Mouse (Mus musculus) liver, embryonic 12.5 days (tissue): ENCODE measurements at regions not wholly inside any gene's neighbourhood (a gene's known extent, or its start where the extent isn't known, plus 50 kb on each side); places are given as distances from the start of the nearest gene placed in this dataset.

ENCODE experiments used
- ATAC-seq: fragments of 200-750 bp; cut with Nextera tagmentation; 2 replicates; pipeline ENCODE4 v1.8.0; 2017; ENCODE audit warnings: moderate number of reproducible peaks, mild to moderate bottlenecking, moderate library complexity
- H3K27ac ChIP-seq: fragments of 300-500 bp; sonication (generic); 2 replicates; pipeline ENCODE4 v1.5.1; 2016; ENCODE audit warnings: mild to moderate bottlenecking
- H3K27me3 ChIP-seq: fragments of 300-500 bp; sonication (generic); replicated peaks from 2 replicates; pipeline ENCODE4 v1.6.1; 2016; ENCODE audit warnings: mild to moderate bottlenecking, moderate library complexity
- H3K36me3 ChIP-seq: fragments of 300-500 bp; sonication (generic); 2 replicates; pipeline ENCODE4 v1.6.1; 2016; ENCODE audit warnings: mild to moderate bottlenecking, moderate library complexity
- H3K4me1 ChIP-seq: fragments of 300-500 bp; sonication (generic); 2 replicates; pipeline ENCODE4 v1.6.1; 2016
- H3K4me2 ChIP-seq: fragments of 300-500 bp; sonication (generic); 2 replicates; pipeline ENCODE4 v1.6.1; 2016; ENCODE audit warnings: mild to moderate bottlenecking, moderate library complexity
- H3K4me3 ChIP-seq: fragments of 300-500 bp; sonication (generic); 2 replicates; pipeline ENCODE4 v1.5.1; 2016; ENCODE audit warnings: mild to moderate bottlenecking, moderate library complexity
- H3K9ac ChIP-seq: fragments of 300-500 bp; sonication (generic); 2 replicates; pipeline ENCODE4 v1.6.1; 2016; ENCODE audit warnings: mild to moderate bottlenecking, moderate library complexity
- H3K9me3 ChIP-seq: fragments of 300-500 bp; sonication (generic); replicated peaks from 2 replicates; pipeline ENCODE4 v1.6.1; 2016; ENCODE audit warnings: mild to moderate bottlenecking, moderate library complexity
- WGBS: fragments of 180-500 bp; shearing (Covaris S2); methylation state at CpG from one replicate; pipeline ENCODE4 v1.1.7; 2016; ENCODE audit not compliant: insufficient replicate concordance; 5-methylcytosine and 5-hydroxymethylcytosine counted together

DNA sequence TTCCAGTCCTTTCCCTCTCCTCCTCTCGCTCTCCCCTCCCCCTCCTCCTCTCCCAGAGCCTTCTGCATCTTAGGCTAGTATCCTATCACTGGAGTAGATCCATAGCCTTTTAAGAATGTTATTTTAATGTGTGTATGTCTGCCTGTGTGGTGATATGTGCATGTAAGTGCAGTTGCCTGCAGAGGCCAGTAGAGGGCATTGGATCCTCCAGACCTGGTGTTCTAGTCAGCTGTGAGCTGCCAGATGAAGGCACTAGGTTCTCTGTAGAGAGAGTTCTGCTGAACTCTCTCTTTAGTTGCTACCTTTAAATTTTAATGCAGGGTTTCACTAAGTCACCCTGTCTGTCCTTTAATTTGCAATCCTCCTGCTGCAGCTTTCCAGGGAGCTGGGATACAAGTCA lies 83.9 kb upstream of the Id2 start:
- Histone ChIP-seq H3K9ac (no peak overlapping the region), H3K4me3 (no peak overlapping the region), H3K4me2 (no peak overlapping the region), H3K36me3 (no peaks in the 10 kb centered on the region), H3K9me3 (no peaks in the 10 kb centered on the region; the same call in 1 of the 2 replicates), H3K27ac (no peak overlapping the region), H3K27me3 (no peaks in the 10 kb centered on the region), H3K4me1 (no peaks in the 10 kb centered on the region)
- ATAC-seq, result no peak
- 91% methylated on average over 1 of the region's 1 CpGs for WGBS

DNA sequence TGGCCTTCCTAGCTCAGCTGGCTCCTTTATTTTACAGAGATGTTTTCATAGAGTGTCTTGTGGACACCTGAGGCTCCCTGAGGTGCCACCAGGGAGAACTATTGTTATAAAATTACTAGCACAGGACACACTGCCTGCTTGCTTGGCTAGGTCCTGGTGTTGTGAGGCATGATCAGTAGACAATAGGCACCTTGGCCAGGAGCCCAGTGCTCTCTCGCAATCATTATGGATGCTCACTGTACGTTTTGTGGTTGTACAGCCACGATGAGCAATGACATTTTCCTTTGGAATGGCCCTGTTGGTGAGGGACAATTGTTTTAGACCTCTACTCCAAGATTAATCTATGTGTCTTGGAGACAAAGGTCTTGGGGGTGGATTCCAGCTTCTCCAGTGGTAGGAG lies 83.3 kb upstream of the Id2 start:
- ATAC-seq, result no peak
- Histone ChIP-seq H3K4me3 (no peak overlapping the region), H3K9me3 (no peaks in the 10 kb centered on the region; the same call in 1 of the 2 replicates), H3K4me1 (no peaks in the 10 kb centered on the region), H3K36me3 (no peaks in the 10 kb centered on the region), H3K9ac (no peak overlapping the region), H3K27ac (no peak overlapping the region), H3K4me2 (no peak overlapping the region), H3K27me3 (no peaks in the 10 kb centered on the region)
- WGBS, result 71% methylated on average over 3 of the region's 3 CpGs

DNA sequence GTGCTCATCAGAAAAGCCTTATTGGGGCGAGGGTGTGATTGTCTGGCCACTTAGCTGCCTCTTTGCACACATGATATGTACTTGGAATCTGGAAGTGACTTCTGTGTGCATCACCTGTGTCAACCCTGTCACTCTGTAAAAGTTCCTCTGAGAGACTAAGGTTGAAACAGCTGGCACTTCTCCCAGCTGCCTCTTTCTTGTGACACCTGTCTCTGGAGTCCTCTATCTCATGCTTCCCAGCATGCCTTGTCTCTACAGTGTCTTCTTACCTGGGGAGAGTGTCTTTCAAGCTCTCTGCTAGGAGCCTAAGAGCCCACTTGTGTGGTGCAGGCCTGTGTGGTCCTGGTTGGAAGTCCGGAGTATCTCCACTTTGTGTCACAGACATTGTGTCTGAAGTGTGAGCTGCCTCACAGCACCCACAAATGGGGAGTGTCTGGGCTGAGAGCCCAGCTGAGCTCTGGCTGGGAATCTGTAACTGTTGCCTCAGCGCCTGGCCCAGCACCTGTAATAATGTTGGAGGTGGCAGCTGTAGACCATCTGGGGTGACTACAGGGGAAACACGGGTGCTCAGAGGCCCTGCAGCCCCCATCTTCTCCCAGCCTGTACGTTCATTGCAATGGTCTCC lies 81.7 kb upstream of the Id2 start:
- Histone ChIP-seq H3K9ac (no peak overlapping the region), H3K36me3 (no peaks in the 10 kb centered on the region), H3K27ac (no peak overlapping the region), H3K9me3 (no peaks in the 10 kb centered on the region; the same call in 1 of the 2 replicates), H3K27me3 (no peaks in the 10 kb centered on the region), H3K4me1 (no peaks in the 10 kb centered on the region), H3K4me2 (no peak overlapping the region), H3K4me3 (no peak overlapping the region)
- 62% methylated on average over 5 of the region's 5 CpGs for WGBS
- ATAC-seq, result no peak

GRCm38 (mm10) chr12:25177827-25178226 lies 80.9 kb upstream of the Id2 start:
- Histone ChIP-seq H3K9ac (no peak overlapping the region), H3K27me3 (no peaks in the 10 kb centered on the region), H3K36me3 (no peaks in the 10 kb centered on the region), H3K27ac (no peak overlapping the region), H3K9me3 (no peaks in the 10 kb centered on the region; the same call in 1 of the 2 replicates), H3K4me3 (no peak overlapping the region), H3K4me1 (no peaks in the 10 kb centered on the region), H3K4me2 (no peak overlapping the region)
- no peak for ATAC-seq
- 49% methylated on average over 3 of the region's 3 CpGs for WGBS

DNA sequence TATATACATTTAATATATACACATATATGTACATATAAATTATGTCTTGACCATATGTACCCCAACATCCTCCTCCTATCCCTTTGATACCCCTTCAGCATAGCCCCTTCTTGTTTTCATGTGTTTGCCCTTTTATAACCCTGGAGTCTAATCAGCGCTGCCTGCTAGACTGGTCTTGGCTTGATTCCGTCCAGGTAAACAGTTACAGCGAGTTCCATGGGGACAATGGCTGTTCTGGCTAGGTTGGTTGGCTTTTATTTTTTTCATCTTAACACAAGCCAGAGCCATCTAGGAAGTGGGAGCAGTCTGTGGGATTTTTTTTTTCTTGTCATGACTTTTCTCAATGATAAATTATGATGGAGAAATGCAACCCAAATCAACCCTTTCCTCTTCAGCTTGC lies 79.6 kb upstream of the Id2 start:
- no peak overlapping the region for H3K27ac ChIP-seq
- WGBS, result 78% methylated on average over 3 of the region's 3 CpGs
- no peaks in the 10 kb centered on the region for H3K4me1 ChIP-seq
- H3K4me2 ChIP-seq, result no peak overlapping the region
- H3K36me3 ChIP-seq, result no peaks in the 10 kb centered on the region
- H3K4me3 ChIP-seq, result no peak overlapping the region
- ATAC-seq, result no peak
- H3K27me3 ChIP-seq, result 0 out of 2 replicates have a peak, but pooled peaks cover 4% of the 10 kb centered on the region
- H3K9ac ChIP-seq, result no peak overlapping the region
- H3K9me3 ChIP-seq, result no peaks in the 10 kb centered on the region; the same call in 1 of the 2 replicates

DNA sequence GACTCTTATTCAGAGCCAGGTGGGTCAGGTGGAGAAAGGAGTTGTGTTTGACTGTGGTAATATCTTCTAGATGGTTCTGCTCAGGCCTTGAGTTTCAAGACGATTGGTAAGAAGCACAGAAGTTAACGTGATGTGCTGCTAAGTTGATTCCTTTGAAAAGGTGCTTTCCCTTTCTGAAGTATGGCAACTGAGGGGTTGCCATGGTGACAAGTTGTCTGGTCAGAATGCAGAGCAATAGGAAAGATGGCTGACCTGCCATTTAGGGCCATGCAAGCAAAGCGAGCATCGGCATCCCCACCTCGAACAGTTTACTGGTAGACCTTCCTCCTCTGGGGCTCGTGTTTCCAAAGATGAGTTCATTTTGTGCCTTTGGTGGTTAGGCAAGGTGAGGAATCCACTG lies 76.1 kb upstream of the Id2 start:
- H3K9ac ChIP-seq, result no peak overlapping the region
- WGBS, result 67% methylated on average over 6 of the region's 6 CpGs
- H3K9me3 ChIP-seq, result no peaks in the 10 kb centered on the region
- no peak for ATAC-seq
- H3K4me2 ChIP-seq, result no peak overlapping the region
- 0 out of 2 replicates have a peak, but pooled peaks cover 4% of the 10 kb centered on the region for H3K27me3 ChIP-seq
- H3K36me3 ChIP-seq, result no peaks in the 10 kb centered on the region
- H3K4me1 ChIP-seq, result no peaks in the 10 kb centered on the region
- no peak overlapping the region for H3K4me3 ChIP-seq
- H3K27ac ChIP-seq, result no peak overlapping the region

DNA sequence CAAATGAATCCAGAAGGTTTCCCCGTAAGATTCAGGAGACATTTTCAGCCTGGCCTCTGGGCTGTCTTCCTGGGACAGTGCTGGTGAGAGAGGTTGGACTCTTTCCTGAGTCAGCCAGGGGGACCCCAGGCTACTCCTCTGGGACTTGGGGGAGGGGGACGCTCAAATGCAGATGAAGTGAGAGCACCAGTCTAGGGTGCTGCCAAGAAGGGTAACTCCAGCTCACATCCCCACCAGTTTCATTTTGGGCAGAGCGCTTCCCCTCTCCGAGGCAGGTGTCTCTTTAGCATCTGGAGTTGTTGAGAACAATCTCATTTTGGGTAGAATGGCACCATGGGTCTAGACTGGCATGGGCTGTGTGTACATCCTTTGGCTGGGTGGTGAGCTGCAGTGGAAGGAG lies 75.5 kb upstream of the Id2 start:
- ATAC-seq, result no peak
- Histone ChIP-seq H3K4me1 (no peaks in the 10 kb centered on the region), H3K36me3 (no peaks in the 10 kb centered on the region), H3K4me2 (no peak overlapping the region), H3K27me3 (0 out of 2 replicates have a peak, but pooled peaks cover 4% of the 10 kb centered on the region), H3K4me3 (no peak overlapping the region), H3K27ac (no peak overlapping the region), H3K9ac (no peak overlapping the region), H3K9me3 (no peaks in the 10 kb centered on the region)
- WGBS, result 68% methylated on average over 4 of the region's 4 CpGs

- Histone ChIP-seq H3K9ac (no peak overlapping the region), H3K9me3 (no peaks in the 10 kb centered on the region), H3K4me1 (no peaks in the 10 kb centered on the region), H3K4me3 (no peak overlapping the region), H3K4me2 (no peak overlapping the region), H3K36me3 (no peaks in the 10 kb centered on the region), H3K27me3 (0 out of 2 replicates have a peak, but pooled peaks cover 4% of the 10 kb centered on the region), H3K27ac (no peak overlapping the region)
- ATAC-seq, result no peak
- WGBS, result 59% methylated on average over 3 of the region's 3 CpGs
These were observed 72.7 kb upstream of the Id2 start for GRCm38 (mm10) chr12:25169611-25170010.

GRCm38 (mm10) chr12:25168213-25168545 lies 71.2 kb upstream of the Id2 start:
- WGBS, result 72% methylated on average over 5 of the region's 5 CpGs
- no peak overlapping the region for H3K27ac ChIP-seq
- no peak overlapping the region for H3K4me3 ChIP-seq
- H3K9ac ChIP-seq, result no peak overlapping the region
- H3K4me2 ChIP-seq, result no peak overlapping the region
- no peaks in the 10 kb centered on the region for H3K36me3 ChIP-seq
- 0 out of 2 replicates have a peak, but pooled peaks cover 4% of the 10 kb centered on the region for H3K27me3 ChIP-seq
- peaks cover 6% of the 10 kb centered on the region; the same call in 1 of the 2 replicates for H3K4me1 ChIP-seq
- ATAC-seq, result no peak
- no peaks in the 10 kb centered on the region for H3K9me3 ChIP-seq

- no peak overlapping the region for H3K9ac ChIP-seq
- no peak overlapping the region for H3K4me3 ChIP-seq
- 0 out of 2 replicates have a peak, but pooled peaks cover 4% of the 10 kb centered on the region for H3K27me3 ChIP-seq
- 60% methylated on average over 12 of the region's 12 CpGs for WGBS
- no peaks in the 10 kb centered on the region for H3K36me3 ChIP-seq
- H3K27ac ChIP-seq, result no peak overlapping the region
- H3K4me1 ChIP-seq, result peaks cover 6% of the 10 kb centered on the region; the same call in 1 of the 2 replicates
- H3K9me3 ChIP-seq, result no peaks in the 10 kb centered on the region
- no peak for ATAC-seq
- H3K4me2 ChIP-seq, result no peak overlapping the region
These were observed 70.7 kb upstream of the Id2 start for GRCm38 (mm10) chr12:25167504-25168212.

DNA sequence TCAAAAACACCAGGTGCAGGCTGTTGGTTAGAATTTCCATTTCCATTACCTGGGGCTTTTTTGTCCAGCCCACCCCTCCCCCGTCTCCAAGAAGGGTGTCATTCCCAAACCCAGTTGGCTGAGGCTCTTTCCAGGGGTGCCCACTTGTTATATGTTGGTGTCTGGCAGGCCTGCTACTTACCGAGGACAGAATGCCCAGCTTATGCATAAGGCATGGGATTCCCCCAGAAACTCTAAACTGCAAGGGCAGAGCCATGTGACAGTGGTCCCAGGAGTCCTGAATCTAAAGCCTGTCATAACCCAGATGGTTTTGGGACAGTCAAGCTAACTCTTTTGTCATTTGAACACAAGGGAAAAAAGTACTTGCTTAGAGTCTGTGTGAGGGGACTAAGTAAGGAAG lies 69.6 kb upstream of the Id2 start:
- Histone ChIP-seq H3K9ac (no peak overlapping the region), H3K4me1 (peaks cover 6% of the 10 kb centered on the region; the same call in 1 of the 2 replicates), H3K4me3 (no peak overlapping the region), H3K27ac (no peak overlapping the region), H3K4me2 (no peak overlapping the region), H3K9me3 (no peaks in the 10 kb centered on the region), H3K27me3 (no peaks in the 10 kb centered on the region), H3K36me3 (no peaks in the 10 kb centered on the region)
- WGBS, result 48% methylated on average over 2 of the region's 2 CpGs
- no peak for ATAC-seq

DNA sequence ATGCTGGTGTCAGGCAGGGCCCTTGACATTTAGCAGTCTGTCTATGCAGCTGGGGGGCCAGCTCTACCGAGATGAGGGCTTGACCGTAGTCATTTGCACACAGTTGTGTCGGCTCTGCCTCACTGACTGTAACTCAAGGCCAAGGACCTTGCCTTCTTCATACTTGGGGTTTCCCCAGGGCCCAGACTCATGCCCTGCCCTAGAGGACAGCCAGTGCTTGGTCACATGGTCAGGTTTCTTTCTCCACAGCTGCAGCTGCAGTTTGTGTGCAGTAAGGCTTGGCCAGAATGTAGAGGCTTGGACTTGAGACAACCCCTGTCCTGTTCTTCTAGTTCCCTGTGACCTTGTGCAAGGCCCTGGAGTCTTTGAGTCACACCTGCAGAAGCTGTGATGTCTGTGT lies 68.7 kb upstream of the Id2 start:
- Histone ChIP-seq H3K27me3 (no peaks in the 10 kb centered on the region), H3K9ac (no peak overlapping the region), H3K4me3 (no peak overlapping the region), H3K4me1 (peaks cover 6% of the 10 kb centered on the region; the same call in 1 of the 2 replicates), H3K36me3 (no peaks in the 10 kb centered on the region), H3K4me2 (no peak overlapping the region), H3K27ac (no peak overlapping the region), H3K9me3 (no peaks in the 10 kb centered on the region)
- ATAC-seq, result no peak
- WGBS, result 68% methylated on average over 3 of the region's 3 CpGs
